Mouse (Mus musculus): ENCODE data around the gene Plekha5.

GRCm38 (mm10) chr6:140598516-140598915 is 174.7 kb downstream of the Plekha5 start:
- TF ChIP-seq CTCF (IDR thresholded peaks at IDR 0.05; ENCODE audit: low read depth, low read length) (no peak), POLR2A (IDR thresholded peaks at IDR 0.05; ENCODE audit: extremely low read depth, insufficient read depth, low read length) (no peak)

All from liver, adult 2 months (tissue).